Mouse (Mus musculus): ENCODE data around the gene Simc1. TPM values are rescaled to one million over a fixed set of nuclear protein-coding genes. Genes with fewer than 3 reads are reported as not detected.
"Not testable (repeated sequence)": the region's sequence is repeated elsewhere in the genome, so short reads cannot be mapped to it uniquely, and the experiment has no call there.

Gene Simc1
- polyA plus RNA-seq, 1 experiment from 2014 or later = 27.2 TPM

DNA sequence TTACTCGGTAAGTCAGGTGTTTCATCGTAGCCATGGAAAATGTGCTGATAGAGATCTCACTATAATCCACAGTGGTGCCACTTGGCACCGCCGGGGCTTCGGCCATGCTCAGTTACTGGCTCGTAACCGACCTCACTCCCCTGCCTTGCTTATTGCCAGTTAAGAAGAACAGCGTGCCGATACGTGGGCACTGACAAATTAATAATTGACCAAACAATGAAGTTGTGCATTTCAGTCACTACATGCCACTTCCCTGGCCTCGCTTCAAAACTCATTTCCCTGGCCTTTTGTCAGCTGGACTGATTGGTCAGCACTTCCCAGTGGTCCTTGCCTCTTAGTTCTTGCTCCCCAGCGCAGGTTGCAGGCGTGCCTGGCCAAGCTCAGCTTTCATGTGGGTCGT lies 22.1 kb upstream of the Simc1 start:
- no peak for ATAC-seq (ENCODE audit: low FRiP score)

DNA sequence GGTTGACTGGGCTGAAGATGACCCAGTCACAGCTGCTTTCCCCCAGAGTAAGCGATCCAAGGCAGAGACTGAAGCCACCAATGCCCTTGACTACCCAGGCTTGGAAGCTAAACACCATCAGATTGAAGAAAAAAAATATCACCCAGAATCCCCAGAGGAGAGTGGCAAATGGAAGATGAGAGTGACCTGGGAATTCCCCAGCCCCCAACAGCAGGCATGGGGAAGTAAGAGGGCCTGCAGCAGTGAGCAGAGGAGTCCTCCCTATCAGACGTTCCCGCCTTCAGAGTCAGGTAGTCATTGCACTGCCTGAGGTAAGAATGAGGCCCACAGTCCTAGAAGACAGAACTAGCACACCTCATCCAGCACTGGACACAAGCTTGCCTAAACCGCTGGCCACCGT lies 13.2 kb upstream of the Simc1 start:
- Histone ChIP-seq H3K4me2 (replicated peaks) (no peak overlapping the region), H3K9me3 (ENCODE audit: control insufficient read depth, low read length) (no peaks in the 10 kb centered on the region), H3K27ac (no peak overlapping the region), H3K4me3 (replicated peaks; ENCODE audit: low read length) (no peak overlapping the region), H3K9ac (no peak overlapping the region), H3K4me1 (replicated peaks; ENCODE audit: control insufficient read depth, insufficient read depth, low read length) (no peaks in the 10 kb centered on the region), H3K27me3 (ENCODE audit: control insufficient read depth, insufficient read depth, low read length) (no peaks in the 10 kb centered on the region), H3K36me3 (replicated peaks; ENCODE audit: control insufficient read depth, insufficient read depth) (no peaks in the 10 kb centered on the region)
- DNase-seq (ENCODE audit: low spot score) (no peak), ATAC-seq (ENCODE audit: low FRiP score) (no peak)
- 91% methylated on average over 5 of the region's 5 CpGs for WGBS

More for the DNA sequence above, 22.1 kb upstream of the Simc1 start:
- no peak overlapping the region for H3K9ac ChIP-seq
- no peaks in the 10 kb centered on the region for H3K36me3 ChIP-seq (replicated peaks; ENCODE audit: control insufficient read depth, insufficient read depth)
- no peaks in the 10 kb centered on the region for H3K4me1 ChIP-seq (replicated peaks; ENCODE audit: control insufficient read depth, insufficient read depth, low read length)
- no peak for DNase-seq (ENCODE audit: low spot score)
- H3K4me3 ChIP-seq (replicated peaks; ENCODE audit: low read length) = no peak overlapping the region
- no peak overlapping the region for H3K27ac ChIP-seq
- no peaks in the 10 kb centered on the region for H3K27me3 ChIP-seq (ENCODE audit: control insufficient read depth, insufficient read depth, low read length)
- no peak overlapping the region for H3K4me2 ChIP-seq (replicated peaks)
- no peaks in the 10 kb centered on the region for H3K9me3 ChIP-seq (ENCODE audit: control insufficient read depth, low read length)
- WGBS = 90% methylated on average over 14 of the region's 14 CpGs

DNA sequence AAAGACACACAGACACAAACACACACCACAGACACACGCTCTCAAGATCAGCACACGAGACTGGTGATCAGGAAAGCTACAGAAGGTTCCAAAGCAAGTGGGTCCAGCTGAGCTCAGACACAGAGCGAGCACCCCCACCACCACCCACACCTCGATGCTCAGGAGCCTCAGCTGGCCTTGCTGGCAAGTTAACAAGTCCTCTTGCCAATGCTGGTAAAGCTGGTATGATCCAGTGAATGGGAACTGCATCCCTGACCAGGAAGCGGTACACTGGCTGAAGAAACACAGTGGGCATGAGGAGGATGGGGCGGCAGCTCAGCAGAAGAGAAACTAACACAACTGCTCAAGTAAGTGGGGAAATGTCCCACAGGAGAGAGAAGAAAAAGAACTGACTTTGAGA lies 12.2 kb upstream of the Simc1 start:
- ATAC-seq (ENCODE audit: low FRiP score) = no peak
- Histone ChIP-seq H3K4me1 (replicated peaks; ENCODE audit: control insufficient read depth, insufficient read depth, low read length) (no peaks in the 10 kb centered on the region), H3K9me3 (ENCODE audit: control insufficient read depth, low read length) (no peaks in the 10 kb centered on the region), H3K36me3 (replicated peaks; ENCODE audit: control insufficient read depth, insufficient read depth) (no peaks in the 10 kb centered on the region), H3K27ac (no peak overlapping the region), H3K9ac (no peak overlapping the region), H3K27me3 (ENCODE audit: control insufficient read depth, insufficient read depth, low read length) (no peaks in the 10 kb centered on the region), H3K4me2 (replicated peaks) (no peak overlapping the region), H3K4me3 (replicated peaks; ENCODE audit: low read length) (no peak overlapping the region)
- DNase-seq (ENCODE audit: low spot score) = no peak
- 80% methylated on average over 6 of the region's 6 CpGs for WGBS

DNA sequence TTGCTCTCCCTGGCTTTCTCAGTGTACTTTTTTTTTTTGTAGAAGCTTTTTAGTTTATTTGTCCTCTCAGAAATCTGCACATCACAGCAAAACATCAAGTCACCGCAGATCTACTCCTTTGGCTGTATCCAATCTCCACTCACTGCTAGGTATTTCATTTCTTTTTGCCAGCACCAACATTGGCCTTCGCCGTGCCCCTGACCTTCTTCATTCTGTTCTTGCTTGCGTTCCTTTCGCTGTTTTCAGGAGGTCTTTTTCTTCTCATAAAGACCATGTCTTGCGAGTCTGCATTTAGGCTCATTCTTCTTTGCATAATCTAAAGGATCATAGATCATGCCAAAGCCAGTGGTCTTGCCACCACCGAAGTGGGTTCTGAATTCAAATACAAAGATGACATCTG lies 4.0 kb upstream of the Simc1 start:
- H3K9me3 ChIP-seq (ENCODE audit: control insufficient read depth, low read length); H3K27me3 ChIP-seq (ENCODE audit: control insufficient read depth, insufficient read depth, low read length); DNase-seq (ENCODE audit: low spot score); H3K27ac ChIP-seq; ATAC-seq (ENCODE audit: low FRiP score); H3K36me3 ChIP-seq (replicated peaks; ENCODE audit: control insufficient read depth, insufficient read depth); H3K4me2 ChIP-seq (replicated peaks); H3K4me1 ChIP-seq (replicated peaks; ENCODE audit: control insufficient read depth, insufficient read depth, low read length); H3K4me3 ChIP-seq (replicated peaks; ENCODE audit: low read length); H3K9ac ChIP-seq: not testable (repeated sequence)
- 93% methylated on average over 7 of the region's 7 CpGs for WGBS

DNA sequence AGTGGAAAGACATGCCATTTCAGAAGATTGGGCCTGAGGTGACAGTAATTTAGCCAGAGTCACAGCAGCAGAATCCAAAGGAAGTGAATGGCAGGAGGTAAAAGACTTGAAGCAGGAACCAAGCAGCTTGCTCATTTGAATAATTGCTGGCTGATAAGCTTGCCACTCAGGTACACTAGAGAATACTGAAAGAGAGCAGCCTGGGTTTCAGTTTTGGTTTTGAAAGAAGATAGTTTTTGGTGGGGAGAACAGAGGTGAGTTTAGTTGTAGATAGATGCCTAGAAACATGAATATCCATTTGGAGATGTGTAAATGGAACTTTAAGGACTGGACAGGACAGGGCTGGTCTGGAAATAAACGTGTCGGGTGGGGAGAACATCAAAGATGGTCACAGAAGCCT lies 2.2 kb upstream of the Simc1 start:
- no peaks in the 10 kb centered on the region for H3K27me3 ChIP-seq (ENCODE audit: control insufficient read depth, insufficient read depth, low read length)
- H3K9ac ChIP-seq = no peak overlapping the region
- no peak overlapping the region for H3K4me3 ChIP-seq (replicated peaks; ENCODE audit: low read length)
- no peak overlapping the region for H3K27ac ChIP-seq
- ATAC-seq (ENCODE audit: low FRiP score) = no peak
- H3K4me2 ChIP-seq (replicated peaks) = no peak overlapping the region
- peaks cover 15% of the 10 kb centered on the region for H3K4me1 ChIP-seq (replicated peaks; ENCODE audit: control insufficient read depth, insufficient read depth, low read length)
- no peak for DNase-seq (ENCODE audit: low spot score)
- WGBS = 87% methylated on average over 2 of the region's 2 CpGs
- no peaks in the 10 kb centered on the region for H3K9me3 ChIP-seq (ENCODE audit: control insufficient read depth, low read length)
- peaks cover 5% of the 10 kb centered on the region; the same call in 1 of the 2 replicates for H3K36me3 ChIP-seq (replicated peaks; ENCODE audit: control insufficient read depth, insufficient read depth)

DNA sequence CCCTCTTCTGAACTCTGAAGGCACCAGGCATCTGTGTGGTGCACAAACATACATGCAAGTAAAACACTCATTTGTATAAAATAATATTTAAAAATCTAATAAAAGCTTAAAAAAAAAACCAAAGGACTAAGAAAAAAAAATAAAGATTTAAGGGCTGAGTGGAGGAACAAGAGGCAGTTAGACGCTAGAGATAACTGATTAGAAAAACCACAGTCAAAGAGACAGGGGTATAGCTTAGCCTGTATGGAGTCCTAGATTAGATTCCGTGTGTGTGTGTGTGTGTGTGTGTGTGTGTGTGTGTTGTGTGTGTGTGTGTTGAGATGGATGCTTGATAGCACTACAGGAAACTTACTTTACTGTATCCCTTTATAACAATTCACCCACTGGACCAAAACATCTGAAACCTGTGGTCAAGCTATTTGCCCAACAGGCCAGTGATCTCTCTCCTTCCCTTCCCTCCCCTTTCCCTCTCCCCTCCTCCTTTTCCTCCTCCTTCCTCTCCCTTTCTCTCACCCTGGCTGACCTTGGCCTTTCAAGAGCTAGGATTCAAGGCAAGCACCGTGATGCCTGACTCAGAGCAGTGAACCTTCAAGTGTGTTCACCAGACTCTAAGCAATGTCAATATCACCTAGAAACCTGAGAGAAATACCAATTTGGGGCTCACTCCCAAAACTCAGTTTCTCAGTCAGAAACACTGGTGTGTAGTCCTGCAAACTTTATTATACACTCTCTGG lies 1.5 kb upstream of the Simc1 start:
- no peaks in the 10 kb centered on the region for H3K27me3 ChIP-seq (ENCODE audit: control insufficient read depth, insufficient read depth, low read length)
- ATAC-seq (ENCODE audit: low FRiP score) (no peak), DNase-seq (ENCODE audit: low spot score) (no peak)
- H3K4me3 ChIP-seq (replicated peaks; ENCODE audit: low read length) = no peak overlapping the region
- H3K36me3 ChIP-seq (replicated peaks; ENCODE audit: control insufficient read depth, insufficient read depth) = peaks cover 5% of the 10 kb centered on the region; the same call in 1 of the 2 replicates
- no peaks in the 10 kb centered on the region for H3K9me3 ChIP-seq (ENCODE audit: control insufficient read depth, low read length)
- no peak overlapping the region for H3K9ac ChIP-seq
- peaks cover 15% of the 10 kb centered on the region for H3K4me1 ChIP-seq (replicated peaks; ENCODE audit: control insufficient read depth, insufficient read depth, low read length)
- 60% methylated on average over 3 of the region's 3 CpGs for WGBS
- no peak overlapping the region for H3K4me2 ChIP-seq (replicated peaks)
- H3K27ac ChIP-seq = no peak overlapping the region

DNA sequence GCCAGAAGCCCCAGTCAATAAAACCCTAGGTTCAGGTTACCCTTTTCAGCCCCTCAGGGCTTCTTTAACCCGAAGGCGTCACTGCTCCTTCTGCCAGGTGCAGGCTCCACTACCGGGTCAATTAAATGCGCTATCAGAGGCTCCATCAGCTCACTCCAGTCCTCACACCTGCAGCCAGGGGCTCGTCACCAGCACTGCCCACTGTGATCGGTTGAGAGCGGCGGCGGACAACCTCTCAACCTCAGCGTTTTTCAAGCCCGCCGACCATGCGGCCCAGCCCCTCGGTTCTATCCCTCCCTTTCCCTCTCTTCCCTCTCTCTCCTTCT lies 338 bp upstream of the Simc1 start:
- Histone ChIP-seq H3K36me3 (replicated peaks; ENCODE audit: control insufficient read depth, insufficient read depth) (peaks cover 5% of the 10 kb centered on the region; the same call in 1 of the 2 replicates), H3K4me1 (replicated peaks; ENCODE audit: control insufficient read depth, insufficient read depth, low read length) (peaks cover 15% of the 10 kb centered on the region), H3K9me3 (ENCODE audit: control insufficient read depth, low read length) (no peaks in the 10 kb centered on the region), H3K27me3 (ENCODE audit: control insufficient read depth, insufficient read depth, low read length) (no peaks in the 10 kb centered on the region), H3K4me2 (replicated peaks) (peak overlapping the region; percentile 85), H3K4me3 (replicated peaks; ENCODE audit: low read length) (peak overlapping the region; percentile 89), H3K9ac (peak overlapping the region; percentile 93), H3K27ac (peak overlapping the region; percentile 84; the same call in 1 of the 2 replicates)
- no peak for DNase-seq (ENCODE audit: low spot score)
- under 1% methylated on average over 14 of the region's 14 CpGs for WGBS
- ATAC-seq (ENCODE audit: low FRiP score) = no peak

DNA sequence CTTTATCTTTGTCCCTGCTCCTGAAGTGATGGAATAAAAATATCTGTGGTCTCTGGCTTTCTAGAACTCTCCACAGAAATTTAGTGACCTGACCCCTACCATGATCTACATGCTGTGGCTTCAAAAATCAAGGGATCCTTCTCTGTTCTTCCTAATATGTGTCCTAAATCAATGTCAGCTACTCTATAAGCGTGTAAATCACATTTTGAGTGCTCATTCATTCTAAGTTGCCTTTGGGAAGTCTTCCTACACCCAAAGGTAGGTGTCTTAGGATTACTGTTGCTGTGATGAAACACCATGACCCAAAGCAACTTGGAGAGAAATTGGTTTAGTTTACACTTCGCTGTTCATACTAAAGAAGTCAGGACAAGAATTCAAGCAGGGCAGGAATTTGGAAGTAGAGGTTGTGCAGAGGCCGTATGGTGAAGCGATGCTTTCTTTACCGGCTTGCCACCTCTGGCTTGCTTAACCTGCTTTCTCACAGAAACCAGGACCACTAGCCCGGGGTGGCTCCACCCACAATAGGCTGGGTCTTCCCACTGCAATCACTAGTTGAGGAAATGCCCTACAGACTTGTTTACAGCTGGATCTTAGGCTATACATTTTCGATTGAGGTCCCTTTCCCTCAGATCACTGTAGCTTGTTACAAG lies 1.2 kb downstream of the Simc1 start:
- no peaks in the 10 kb centered on the region for H3K9me3 ChIP-seq (ENCODE audit: control insufficient read depth, low read length)
- peaks cover 5% of the 10 kb centered on the region; the same call in 1 of the 2 replicates for H3K36me3 ChIP-seq (replicated peaks; ENCODE audit: control insufficient read depth, insufficient read depth)
- peak overlapping the region; percentile 89 for H3K4me3 ChIP-seq (replicated peaks; ENCODE audit: low read length)
- H3K9ac ChIP-seq = peak overlapping the region; percentile 93
- H3K27ac ChIP-seq = peak overlapping the region; percentile 84
- H3K4me2 ChIP-seq (replicated peaks) = peak overlapping the region; percentile 85
- ATAC-seq (ENCODE audit: low FRiP score) (no peak), DNase-seq (ENCODE audit: low spot score) (no peak)
- WGBS = 40% methylated on average over 7 of the region's 7 CpGs
- H3K4me1 ChIP-seq (replicated peaks; ENCODE audit: control insufficient read depth, insufficient read depth, low read length) = peaks cover 15% of the 10 kb centered on the region
- H3K27me3 ChIP-seq (ENCODE audit: control insufficient read depth, insufficient read depth, low read length) = no peaks in the 10 kb centered on the region

DNA sequence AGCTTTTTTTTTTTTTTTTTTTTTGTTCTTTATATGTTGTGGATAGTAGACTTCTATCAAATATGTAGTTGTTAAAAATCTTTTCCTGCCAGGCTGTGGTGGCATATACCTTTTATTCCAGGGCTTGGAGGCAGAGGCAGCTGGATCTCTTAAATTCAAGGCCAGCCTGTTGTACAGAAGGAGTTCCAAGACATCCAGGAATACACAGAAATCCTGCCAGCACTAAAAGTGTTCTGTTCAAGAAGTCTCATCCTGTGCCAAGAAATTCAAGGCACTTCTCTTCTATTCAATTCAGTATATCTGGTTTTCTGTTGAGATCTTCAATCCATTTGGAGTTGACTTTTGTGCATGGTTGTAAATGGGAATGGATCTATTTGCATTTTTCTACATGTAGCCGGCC lies 2.3 kb downstream of the Simc1 start:
- Histone ChIP-seq H3K4me2 (replicated peaks) (no peak overlapping the region), H3K36me3 (replicated peaks; ENCODE audit: control insufficient read depth, insufficient read depth) (peaks cover 5% of the 10 kb centered on the region; the same call in 1 of the 2 replicates), H3K27me3 (ENCODE audit: control insufficient read depth, insufficient read depth, low read length) (no peaks in the 10 kb centered on the region), H3K9me3 (ENCODE audit: control insufficient read depth, low read length) (no peaks in the 10 kb centered on the region), H3K4me3 (replicated peaks; ENCODE audit: low read length) (no peak overlapping the region), H3K4me1 (replicated peaks; ENCODE audit: control insufficient read depth, insufficient read depth, low read length) (peaks cover 15% of the 10 kb centered on the region), H3K27ac (no peak overlapping the region), H3K9ac (no peak overlapping the region)
- ATAC-seq (ENCODE audit: low FRiP score) (no peak), DNase-seq (ENCODE audit: low spot score) (no peak)
- 100% methylated on average over 1 of the region's 1 CpGs for WGBS
